Mouse (Mus musculus) testis, adult 2 months (tissue): Measurements from ENCODE around the gene Tada2b. TPM values are rescaled to one million over a fixed set of nuclear protein-coding genes. Genes with fewer than 3 reads are reported as not detected.

ENCODE experiments used
- H3K27ac ChIP-seq: fragments of 200-500 bp; 2 replicates; pipeline ENCODE4 v1.5.1; 2012; ENCODE audit warnings: low read depth, low read length; ENCODE audit not compliant: control insufficient read depth, insufficient read depth
- H3K27me3 ChIP-seq: fragments of 200-500 bp; 2 replicates; pipeline ENCODE4 v1.6.1; 2012; ENCODE audit warnings: mild to moderate bottlenecking, low read length, moderate library complexity; ENCODE audit not compliant: control insufficient read depth, insufficient read depth
- H3K36me3 ChIP-seq: fragments of 200-500 bp; 2 replicates; pipeline ENCODE4 v1.6.1; 2012; ENCODE audit warnings: mild to moderate bottlenecking, low read length; ENCODE audit not compliant: control insufficient read depth, insufficient read depth
- H3K4me1 ChIP-seq: fragments of 200-500 bp; 2 replicates; pipeline ENCODE4 v1.6.1; 2012; ENCODE audit warnings: low read length; ENCODE audit not compliant: control insufficient read depth, insufficient read depth
- H3K4me3 ChIP-seq: fragments of 200-500 bp; 2 replicates; pipeline ENCODE4 v1.5.1; 2012; ENCODE audit warnings: low read depth, mild to moderate bottlenecking, low read length, moderate library complexity, mixed read lengths; ENCODE audit not compliant: control insufficient read depth
- CTCF ChIP-seq: fragments of 200-500 bp; IDR thresholded peaks from 2 replicates; pipeline ENCODE4 v1.5.1; 2012; ENCODE audit warnings: low read depth, mild to moderate bottlenecking, inconsistent platforms, low read length, moderate library complexity; ENCODE audit not compliant: control insufficient read depth, insufficient read depth, insufficient replicate concordance
- POLR2A ChIP-seq: fragments of 200-500 bp; IDR thresholded peaks from 2 replicates; pipeline ENCODE4 v1.6.1; 2012; ENCODE audit warnings: low read depth, mild to moderate bottlenecking, inconsistent platforms, low read length, moderate library complexity; ENCODE audit not compliant: control insufficient read depth
- polyA plus RNA-seq: library from polyadenylated mRNA; depleted of rRNA; stranded (reverse); fragments of >200 nt; gene quantifications from 2 replicates; pipeline ENCODE4 v1.2.3, GENCODE M21; 2012

Tada2b gene
- polyA plus RNA-seq, 1 experiment = 34.5 TPM

- TF ChIP-seq CTCF (no peak), POLR2A (peak; percentile 77)
- Histone ChIP-seq H3K4me1 (peaks cover 13% of the 10 kb centered on the region), H3K27me3 (no peaks in the 10 kb centered on the region), H3K36me3 (no peaks in the 10 kb centered on the region; the same call in 1 of the 2 replicates), H3K4me3 (peak within 1 kb of the TSS; percentile 95), H3K27ac (peak within 1 kb of the TSS; percentile 73)
These were observed 19.1 kb downstream of the Tada2b start, which contains the start of gene Grpel1 for GRCm38 (mm10) chr5:36464709-36465661. Gene Grpel1 (plus strand): TSS chr5:36464998.

GRCm38 (mm10) chr5:36463391-36463790 lies 20.7 kb downstream of the Tada2b start:
- no peak overlapping the region for H3K4me3 ChIP-seq
- H3K4me1 ChIP-seq = peaks cover 13% of the 10 kb centered on the region
- TF ChIP-seq POLR2A (no peak), CTCF (no peak)

DNA sequence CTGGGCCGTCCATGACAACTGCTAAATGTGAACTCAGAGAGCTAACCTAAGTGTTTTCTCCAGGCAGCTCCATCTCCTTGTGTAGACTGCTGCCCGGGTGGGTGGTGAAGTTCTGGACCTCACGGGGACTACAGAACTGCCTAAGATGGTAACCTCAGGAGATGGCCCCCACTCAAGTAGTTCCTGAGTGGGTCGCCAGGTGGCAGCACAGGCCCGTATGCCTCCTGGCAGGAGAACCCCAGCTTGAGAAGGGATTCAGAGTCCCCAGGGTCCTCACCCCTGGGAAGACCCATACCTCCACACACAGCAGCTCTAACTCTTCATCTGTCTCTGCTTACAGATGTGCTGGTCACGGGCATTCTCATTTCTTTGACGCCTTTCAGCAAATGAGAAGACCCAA lies 21.3 kb downstream of the Tada2b start:
- H3K36me3 ChIP-seq = no peaks in the 10 kb centered on the region
- no peak overlapping the region for H3K27ac ChIP-seq
- no peaks in the 10 kb centered on the region for H3K27me3 ChIP-seq
- no peak overlapping the region for H3K4me3 ChIP-seq
- peaks cover 13% of the 10 kb centered on the region for H3K4me1 ChIP-seq
- TF ChIP-seq CTCF (peak; percentile 60; the same call in 1 of the 2 replicates), POLR2A (no peak)

More at GRCm38 (mm10) chr5:36463391-36463790, 20.7 kb downstream of the Tada2b start:
- Histone ChIP-seq H3K36me3 (no peaks in the 10 kb centered on the region), H3K27ac (no peak overlapping the region), H3K27me3 (no peaks in the 10 kb centered on the region)

DNA sequence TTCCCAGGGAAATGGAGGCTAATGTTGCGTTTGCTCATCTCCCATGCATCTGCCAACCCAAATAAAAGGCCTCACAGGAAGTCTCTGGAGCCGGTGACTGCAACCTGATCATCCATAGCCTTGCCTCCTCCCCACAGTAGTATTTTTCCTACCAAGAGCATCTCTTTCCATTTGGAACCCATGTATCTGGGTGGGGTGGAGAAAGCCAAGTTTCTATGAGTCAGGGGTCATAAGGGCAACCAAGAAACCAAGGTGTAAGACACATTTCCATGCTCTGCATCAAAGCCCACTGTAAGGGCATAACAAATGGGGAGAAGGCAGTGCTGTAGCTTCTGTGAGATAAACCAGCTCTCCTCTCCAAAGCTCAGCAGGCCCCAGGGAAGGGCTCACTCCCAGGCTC lies 22.9 kb downstream of the Tada2b start:
- no peaks in the 10 kb centered on the region for H3K36me3 ChIP-seq
- H3K4me3 ChIP-seq = no peak overlapping the region
- TF ChIP-seq CTCF (no peak), POLR2A (no peak)
- H3K27ac ChIP-seq = no peak overlapping the region
- no peaks in the 10 kb centered on the region for H3K27me3 ChIP-seq
- peaks cover 13% of the 10 kb centered on the region for H3K4me1 ChIP-seq

- TF ChIP-seq CTCF = no peak
- no peak for TF ChIP-seq POLR2A
- H3K4me3 ChIP-seq = no peak overlapping the region
- H3K27ac ChIP-seq = no peak overlapping the region
- H3K4me1 ChIP-seq = peaks cover 10% of the 10 kb centered on the region
- no peaks in the 10 kb centered on the region for H3K36me3 ChIP-seq
- H3K27me3 ChIP-seq = no peaks in the 10 kb centered on the region
These were observed 23.4 kb downstream of the Tada2b start for GRCm38 (mm10) chr5:36460712-36461111.

DNA sequence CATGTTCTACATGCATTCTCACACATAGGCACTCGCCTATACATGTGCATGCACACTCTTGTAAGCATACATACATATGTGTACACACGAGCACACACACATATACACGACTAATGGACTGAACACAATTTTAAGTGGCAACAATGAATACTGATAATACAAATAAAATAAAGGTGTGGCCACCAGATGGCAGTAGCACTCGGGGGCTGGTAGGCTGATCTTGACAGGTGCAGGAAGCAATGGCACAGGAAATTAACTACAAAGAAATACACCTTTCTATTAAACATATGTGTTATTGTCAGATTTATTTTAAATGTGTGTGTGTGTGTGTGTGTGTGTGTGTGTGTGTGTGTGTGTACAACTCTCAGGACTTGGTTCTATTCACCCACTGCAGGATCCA lies 25.2 kb downstream of the Tada2b start:
- Histone ChIP-seq H3K27me3 (no peaks in the 10 kb centered on the region), H3K4me3 (no peak overlapping the region), H3K36me3 (no peaks in the 10 kb centered on the region), H3K4me1 (peaks cover under 1% of the 10 kb centered on the region), H3K27ac (no peak overlapping the region)
- TF ChIP-seq POLR2A (no peak), CTCF (peak; percentile 22; the same call in 1 of the 2 replicates)

DNA sequence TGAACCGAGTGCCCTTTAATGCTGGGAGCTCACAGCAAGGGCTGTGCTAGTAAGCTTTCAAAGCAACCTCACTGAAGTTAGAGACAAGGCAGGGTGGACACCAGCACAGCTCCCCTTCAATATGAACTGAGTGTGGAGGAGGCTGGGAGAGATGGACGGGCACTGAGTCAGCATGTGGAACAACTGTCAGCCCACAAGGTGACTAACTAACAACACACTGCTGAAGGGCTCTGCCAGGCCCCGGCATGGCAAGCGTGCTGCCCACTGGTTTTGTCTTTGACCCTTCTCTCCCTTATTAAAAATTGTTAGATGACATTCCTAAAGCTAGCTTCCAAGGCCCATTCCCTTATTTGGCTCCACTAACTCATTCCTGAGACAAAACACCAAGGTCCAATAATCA lies 26.4 kb downstream of the Tada2b start:
- H3K36me3 ChIP-seq = no peaks in the 10 kb centered on the region
- no peak overlapping the region for H3K27ac ChIP-seq
- TF ChIP-seq CTCF (no peak), POLR2A (no peak)
- H3K27me3 ChIP-seq = no peaks in the 10 kb centered on the region
- no peak overlapping the region for H3K4me3 ChIP-seq
- no peaks in the 10 kb centered on the region; the same call in 1 of the 2 replicates for H3K4me1 ChIP-seq

DNA sequence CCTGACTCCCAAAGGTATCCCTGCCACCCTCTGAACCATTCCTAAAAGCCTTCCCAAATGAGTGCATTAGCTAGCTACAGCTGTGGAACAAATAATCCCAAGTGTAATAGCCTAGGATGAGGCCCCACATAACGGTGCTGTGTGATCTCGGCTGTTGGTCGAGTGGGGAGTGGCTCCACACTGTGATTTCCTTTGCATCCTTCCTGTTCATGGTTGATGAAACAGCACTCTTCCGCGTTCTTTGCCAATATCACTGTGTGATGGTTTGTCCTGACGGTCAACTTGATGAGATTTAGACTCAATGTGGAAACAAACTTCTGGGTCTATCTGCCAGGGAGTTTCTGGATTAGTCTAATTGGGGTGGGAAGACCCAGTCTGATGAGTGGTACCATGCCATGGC lies 31.3 kb downstream of the Tada2b start:
- no peak for TF ChIP-seq POLR2A
- TF ChIP-seq CTCF = no peak
- Histone ChIP-seq H3K27me3 (no peaks in the 10 kb centered on the region), H3K36me3 (no peaks in the 10 kb centered on the region)

More for the DNA sequence above, 31.3 kb downstream of the Tada2b start:
- H3K4me1 ChIP-seq = no peaks in the 10 kb centered on the region; the same call in 1 of the 2 replicates
- no peak overlapping the region for H3K4me3 ChIP-seq
- H3K27ac ChIP-seq = no peak overlapping the region
